Mouse (Mus musculus): ENCODE data around the gene Wdr54. TPM values are rescaled to one million over a fixed set of nuclear protein-coding genes. Genes with fewer than 3 reads are reported as not detected.

The Wdr54 gene
- polyA plus RNA-seq, 1 experiment = 21.2 TPM

DNA sequence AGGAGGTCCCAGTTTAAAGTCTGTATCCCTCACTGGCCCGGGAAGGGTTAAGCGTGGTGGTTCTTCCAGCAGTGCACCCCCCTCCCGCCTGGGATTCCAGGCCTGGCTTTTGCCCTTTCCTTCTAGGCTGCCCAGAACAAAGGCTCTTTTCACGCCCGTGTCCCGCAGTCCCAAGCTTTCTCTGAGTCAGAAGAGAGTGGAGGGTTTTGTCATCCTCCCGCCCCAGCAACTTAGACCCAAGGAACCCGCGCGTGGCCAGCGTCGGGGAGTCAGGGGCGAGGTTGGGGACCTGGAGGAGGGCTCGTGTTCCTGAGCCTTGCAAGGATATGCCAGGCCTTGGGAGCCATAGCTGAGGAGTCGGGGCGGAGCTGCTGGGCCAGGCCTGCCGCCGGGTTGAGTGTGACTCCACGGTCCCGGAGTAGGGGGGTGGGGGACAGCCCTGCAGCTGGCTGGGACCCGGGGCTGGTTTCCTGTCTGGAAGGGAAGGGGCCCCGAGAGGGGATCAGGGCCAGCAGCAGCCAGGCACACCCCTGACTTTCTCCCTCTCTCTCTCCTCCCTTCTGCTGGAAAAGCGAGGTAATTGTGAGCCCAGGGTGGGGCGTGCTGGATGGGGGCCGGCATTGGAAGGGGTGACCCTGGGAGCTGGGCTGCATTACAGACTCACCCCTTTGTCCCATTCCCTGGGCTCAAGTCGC is 19.2 kb downstream of the Wdr54 start:
- TF ChIP-seq POLR2A (IDR thresholded peaks at IDR 0.05; ENCODE audit: borderline replicate concordance, extremely low read depth, insufficient read depth, insufficient read length, poor library complexity, severe bottlenecking) (peak; percentile 4; the same call in 1 of the 2 replicates), CTCF (IDR thresholded peaks at IDR 0.05; ENCODE audit: borderline replicate concordance, extremely low read depth, insufficient read depth, insufficient read length) (no peak)

DNA sequence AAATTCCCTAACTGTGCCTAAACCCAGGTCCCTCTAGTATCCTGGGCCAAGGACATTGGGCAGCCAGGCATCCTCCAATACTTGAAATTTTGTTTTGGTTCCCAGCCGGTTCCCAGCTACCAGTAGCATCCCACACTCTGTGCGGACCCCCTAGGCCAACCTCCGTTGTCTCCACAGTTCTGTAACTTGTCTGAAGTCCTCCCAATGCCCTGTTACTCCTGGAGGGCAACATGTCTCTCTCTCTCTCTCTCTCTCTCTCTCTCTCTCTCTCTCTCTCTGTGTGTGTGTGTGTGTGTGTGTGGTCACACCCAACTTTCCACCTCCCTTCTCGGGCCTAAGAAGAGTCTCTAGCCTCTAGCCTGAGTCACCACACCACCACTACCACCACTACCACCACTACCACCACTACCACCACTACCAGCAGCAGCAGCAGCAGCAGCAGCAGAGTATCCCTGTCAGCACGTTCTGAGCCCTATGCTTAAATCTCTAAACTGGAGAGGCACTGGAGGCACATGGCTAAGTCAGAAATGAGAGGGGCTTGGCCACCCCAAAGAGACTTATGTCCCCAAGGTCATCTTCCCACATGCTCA is 19.8 kb downstream of the Wdr54 start:
- TF ChIP-seq CTCF (IDR thresholded peaks at IDR 0.05; ENCODE audit: borderline replicate concordance, extremely low read depth, insufficient read depth, insufficient read length) (no peak), POLR2A (IDR thresholded peaks at IDR 0.05; ENCODE audit: borderline replicate concordance, extremely low read depth, insufficient read depth, insufficient read length, poor library complexity, severe bottlenecking) (no peak)
- no peak for DNase-seq (ENCODE audit: low read depth)

More for the DNA sequence above, 19.2 kb downstream of the Wdr54 start:
- DNase-seq (ENCODE audit: low read depth) = peak; percentile 73

DNA sequence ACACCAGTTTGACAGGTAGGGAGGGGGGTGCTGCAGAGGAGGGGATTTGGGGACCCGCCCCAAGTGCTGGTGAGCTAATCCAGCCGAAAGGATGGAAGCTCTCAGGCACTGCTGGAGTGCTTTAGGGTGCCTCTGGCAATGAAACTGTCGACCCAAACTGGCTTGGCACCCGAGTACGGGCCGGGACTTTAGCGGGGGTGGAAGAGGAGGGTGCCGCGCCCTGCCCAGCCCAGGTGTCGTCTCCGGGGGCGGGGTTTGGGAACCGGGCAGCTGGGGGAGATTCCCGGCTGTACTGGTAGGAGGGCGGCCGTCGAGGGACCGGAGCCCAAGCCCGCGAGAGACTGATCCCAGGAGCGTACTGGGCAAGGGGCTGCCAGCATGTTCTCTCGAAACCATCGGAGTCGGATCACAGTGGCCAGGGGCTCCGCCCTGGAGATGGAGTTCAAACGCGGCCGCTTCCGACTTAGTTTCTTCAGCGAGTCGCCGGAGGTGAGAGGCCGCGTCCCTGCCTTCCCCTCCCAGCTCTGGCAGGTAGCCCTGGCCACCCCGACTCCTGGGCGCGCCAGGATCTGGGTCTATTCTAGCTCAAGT is 20.5 kb downstream of the Wdr54 start:
- TF ChIP-seq POLR2A (IDR thresholded peaks at IDR 0.05; ENCODE audit: borderline replicate concordance, extremely low read depth, insufficient read depth, insufficient read length, poor library complexity, severe bottlenecking) (no peak), CTCF (IDR thresholded peaks at IDR 0.05; ENCODE audit: borderline replicate concordance, extremely low read depth, insufficient read depth, insufficient read length) (no peak)
- no peak for DNase-seq (ENCODE audit: low read depth)

DNA sequence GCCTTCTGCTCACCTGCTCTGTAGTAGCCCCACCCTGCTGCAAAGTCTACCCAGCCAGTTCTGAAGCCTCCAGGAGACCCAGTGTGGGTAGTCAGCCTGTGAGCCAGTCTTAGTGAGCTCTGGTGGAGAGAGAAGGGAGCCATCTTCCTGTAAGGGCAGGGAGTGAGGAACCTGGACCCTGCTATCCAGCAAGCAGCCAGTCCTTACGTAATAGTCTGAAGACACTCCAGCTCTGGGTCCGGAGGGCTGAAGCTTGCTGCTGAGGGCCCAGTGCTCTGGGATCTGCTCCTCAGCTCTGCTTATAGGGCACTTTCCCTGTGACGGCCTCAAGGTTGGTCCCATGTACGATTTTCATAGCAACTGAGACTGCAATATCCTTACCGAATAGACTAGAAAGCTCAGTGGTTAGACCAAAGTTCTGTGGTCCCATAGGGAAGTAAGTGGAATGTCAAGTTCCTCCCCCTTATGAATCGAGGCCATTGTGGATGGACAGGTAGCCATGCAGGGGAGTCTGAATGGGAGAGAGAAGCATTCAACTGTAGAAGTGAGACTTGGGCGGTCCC is 21.2 kb downstream of the Wdr54 start, which contains the start of gene Rtkn:
TSS of gene Rtkn (plus strand) at position 513 of the 563 bp plus-strand sequence.
- no peak for DNase-seq (ENCODE audit: low read depth)
- TF ChIP-seq CTCF (IDR thresholded peaks at IDR 0.05; ENCODE audit: borderline replicate concordance, extremely low read depth, insufficient read depth, insufficient read length) (no peak), POLR2A (IDR thresholded peaks at IDR 0.05; ENCODE audit: borderline replicate concordance, extremely low read depth, insufficient read depth, insufficient read length, poor library complexity, severe bottlenecking) (no peak)

DNA sequence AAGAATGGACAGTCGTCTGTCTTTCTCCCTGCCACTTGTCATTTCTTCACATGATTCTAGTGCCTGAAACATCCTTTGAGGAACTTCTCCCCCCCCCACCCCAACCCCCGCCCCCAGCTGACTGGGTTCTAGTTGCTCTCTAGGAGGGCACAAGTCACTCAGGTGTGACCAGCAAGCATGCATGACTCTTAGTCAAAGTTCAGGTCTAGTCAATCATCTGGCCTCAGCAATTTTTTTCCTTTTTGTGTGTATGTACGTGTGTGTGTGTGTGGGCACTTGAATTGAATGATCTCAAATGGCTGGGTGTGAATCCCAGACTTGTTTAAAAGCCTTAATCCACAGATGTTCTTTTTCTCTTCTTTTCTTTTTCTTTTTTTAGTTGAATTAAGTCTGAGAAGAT is 22.0 kb downstream of the Wdr54 start:
- DNase-seq (ENCODE audit: low read depth) = no peak
- TF ChIP-seq CTCF (IDR thresholded peaks at IDR 0.05; ENCODE audit: borderline replicate concordance, extremely low read depth, insufficient read depth, insufficient read length) (no peak), POLR2A (IDR thresholded peaks at IDR 0.05; ENCODE audit: borderline replicate concordance, extremely low read depth, insufficient read depth, insufficient read length, poor library complexity, severe bottlenecking) (no peak)

DNA sequence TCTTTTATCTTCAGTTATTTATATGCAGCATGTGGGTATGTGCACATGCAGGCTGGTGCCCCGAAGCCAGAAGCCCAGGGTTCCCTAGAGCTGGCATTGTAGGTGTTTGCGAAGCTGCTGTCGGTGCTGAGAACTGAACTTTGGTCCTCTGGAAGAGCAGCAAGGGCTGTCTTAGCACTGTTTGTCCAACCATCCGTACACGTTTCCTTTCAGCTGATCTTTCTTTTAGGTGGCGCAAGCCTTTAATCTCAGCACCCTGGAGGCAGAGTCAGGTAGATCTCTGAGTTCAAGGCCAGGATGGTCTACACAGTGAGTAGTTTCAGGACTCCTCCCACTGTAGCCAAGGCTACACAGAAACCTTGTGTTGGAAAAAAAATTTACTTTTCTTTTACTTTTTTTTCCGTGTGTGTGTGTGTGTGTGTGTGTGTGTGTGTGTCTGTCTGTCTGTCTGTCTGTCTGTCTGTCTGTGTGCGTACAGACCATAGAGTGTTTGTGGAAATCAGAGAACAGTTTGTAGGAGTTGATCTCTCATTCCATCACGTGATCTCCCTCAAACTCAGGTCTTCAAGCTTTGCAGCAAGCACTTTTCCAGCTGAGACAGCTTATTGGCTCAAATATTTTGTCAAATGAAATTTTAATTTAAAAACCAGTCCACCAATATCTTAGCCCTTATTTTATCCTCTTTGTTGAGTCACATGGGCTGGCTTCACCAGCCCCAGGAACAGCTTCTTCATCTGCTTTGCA is 23.8 kb downstream of the Wdr54 start:
- no peak for DNase-seq (ENCODE audit: low read depth)
- TF ChIP-seq CTCF (IDR thresholded peaks at IDR 0.05; ENCODE audit: borderline replicate concordance, extremely low read depth, insufficient read depth, insufficient read length) (no peak), POLR2A (IDR thresholded peaks at IDR 0.05; ENCODE audit: borderline replicate concordance, extremely low read depth, insufficient read depth, insufficient read length, poor library complexity, severe bottlenecking) (no peak)

DNA sequence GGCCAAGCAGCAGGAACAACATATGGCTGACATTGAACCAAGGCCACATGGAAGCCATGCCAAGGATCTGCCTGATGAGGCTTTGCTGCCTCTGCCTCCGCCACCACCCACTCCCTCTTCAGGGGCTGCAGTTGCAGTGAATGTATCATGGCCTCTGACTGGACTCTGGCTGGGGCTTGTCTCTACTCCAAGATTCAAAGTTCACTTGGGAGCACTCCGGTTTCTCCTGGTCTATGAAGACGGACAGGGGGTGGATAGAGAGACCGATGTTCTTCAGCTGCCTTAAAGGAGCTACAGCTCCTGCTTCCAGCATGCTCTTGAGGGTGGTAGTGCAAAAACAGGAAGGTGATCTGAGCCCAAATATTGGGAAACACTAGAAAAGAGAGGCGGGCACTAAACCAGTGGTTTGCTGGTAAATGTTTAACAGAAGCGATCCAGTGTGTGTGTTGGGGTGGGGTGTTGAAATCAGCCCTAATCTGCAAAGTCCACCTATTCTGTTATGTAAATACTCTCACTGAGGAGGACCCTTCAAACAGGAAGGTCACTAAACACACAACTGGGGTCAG is 24.6 kb downstream of the Wdr54 start:
- TF ChIP-seq CTCF (IDR thresholded peaks at IDR 0.05; ENCODE audit: borderline replicate concordance, extremely low read depth, insufficient read depth, insufficient read length) (no peak), POLR2A (IDR thresholded peaks at IDR 0.05; ENCODE audit: borderline replicate concordance, extremely low read depth, insufficient read depth, insufficient read length, poor library complexity, severe bottlenecking) (no peak)
- DNase-seq (ENCODE audit: low read depth) = no peak

DNA sequence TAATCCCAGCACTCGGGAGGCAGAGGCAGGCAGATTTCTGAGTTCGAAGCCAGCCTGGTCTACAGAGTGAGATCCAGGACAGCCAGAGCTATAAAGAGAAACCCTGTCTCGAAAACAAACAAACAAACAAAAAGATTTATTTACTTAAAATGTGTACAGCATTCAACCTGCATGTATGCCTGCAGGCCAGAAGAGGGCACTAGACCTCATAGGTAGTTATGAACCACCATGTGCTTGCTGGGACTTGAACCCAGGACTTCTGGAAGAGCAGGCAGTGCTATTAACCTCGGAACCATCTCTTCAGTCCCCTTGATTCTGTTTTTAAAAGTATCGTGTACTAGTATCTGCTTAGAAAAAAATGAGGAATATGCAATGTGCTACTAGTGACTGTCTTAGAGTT is 28.8 kb downstream of the Wdr54 start:
- no peak for DNase-seq (ENCODE audit: low read depth)
- TF ChIP-seq CTCF (IDR thresholded peaks at IDR 0.05; ENCODE audit: borderline replicate concordance, extremely low read depth, insufficient read depth, insufficient read length) (peak; percentile 19; the same call in 1 of the 2 replicates), POLR2A (IDR thresholded peaks at IDR 0.05; ENCODE audit: borderline replicate concordance, extremely low read depth, insufficient read depth, insufficient read length, poor library complexity, severe bottlenecking) (no peak)

DNA sequence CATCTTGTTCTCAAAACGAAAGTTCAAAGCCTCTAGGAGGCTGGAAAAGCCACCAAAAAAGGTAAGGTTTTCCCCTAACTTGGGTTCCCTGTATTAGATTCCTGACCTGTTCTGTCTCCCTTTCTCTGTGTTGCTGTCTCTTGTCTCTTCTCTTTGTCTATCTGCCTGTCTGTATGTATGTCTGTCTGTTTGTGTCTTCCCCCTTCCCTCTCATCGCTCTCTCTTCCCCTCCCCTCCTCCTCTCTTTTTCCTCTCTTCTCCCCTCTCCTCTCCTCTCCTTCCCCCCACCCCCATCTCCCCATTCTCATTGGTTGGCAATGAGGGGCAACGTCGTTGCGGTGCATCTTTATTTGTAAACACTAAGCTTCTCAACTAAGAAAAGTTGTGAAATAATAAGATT is 30.9 kb downstream of the Wdr54 start, which contains the start of gene Ino80b:
TSS of gene Ino80b (minus strand) at position 101 of the 400 bp plus-strand sequence.
- DNase-seq (ENCODE audit: low read depth) = no peak
- no peak for TF ChIP-seq CTCF (IDR thresholded peaks at IDR 0.05; ENCODE audit: borderline replicate concordance, extremely low read depth, insufficient read depth, insufficient read length)
- TF ChIP-seq POLR2A (IDR thresholded peaks at IDR 0.05; ENCODE audit: borderline replicate concordance, extremely low read depth, insufficient read depth, insufficient read length, poor library complexity, severe bottlenecking) = no peak

DNA sequence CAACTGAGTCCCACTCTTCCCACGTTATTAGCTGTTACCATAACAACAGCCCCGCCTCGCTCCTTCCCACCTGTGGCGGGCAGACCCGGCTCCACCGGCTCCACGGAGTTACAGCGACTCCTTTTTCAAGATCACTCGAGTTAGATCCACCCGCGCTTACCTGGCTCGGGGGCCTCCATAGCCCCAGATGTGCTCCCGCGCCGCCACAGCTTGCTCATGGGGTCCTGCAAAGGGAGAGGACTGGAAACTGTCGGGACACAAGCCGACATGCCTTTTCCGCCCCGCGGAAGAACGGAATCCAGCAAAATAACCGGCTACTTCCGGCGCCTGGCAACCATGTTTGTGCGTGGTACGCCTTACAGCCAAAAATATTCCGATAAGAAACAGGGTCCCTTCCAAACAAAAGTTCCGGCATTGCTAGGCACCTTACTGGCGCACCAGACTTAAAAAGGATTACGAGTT is 31.3 kb downstream of the Wdr54 start:
- peak; percentile 98 for DNase-seq (ENCODE audit: low read depth)
- TF ChIP-seq POLR2A (IDR thresholded peaks at IDR 0.05; ENCODE audit: borderline replicate concordance, extremely low read depth, insufficient read depth, insufficient read length, poor library complexity, severe bottlenecking) = peak; percentile 35; the same call in 1 of the 2 replicates
- TF ChIP-seq CTCF (IDR thresholded peaks at IDR 0.05; ENCODE audit: borderline replicate concordance, extremely low read depth, insufficient read depth, insufficient read length) = no peak
